Mouse (Mus musculus) myocyte (in vitro differentiated cells): Measurements from ENCODE around the gene Pla2g4e.

Experiments used
- E2F4 ChIP-seq: IDR thresholded peaks from one replicate; pipeline ENCODE4 v1.6.1; 2011; ENCODE audit warnings: mild to moderate bottlenecking, control low read depth, moderate library complexity; ENCODE audit not compliant: insufficient read depth
- MAX ChIP-seq: IDR thresholded peaks from one replicate; pipeline ENCODE4 v1.6.1; 2011; ENCODE audit warnings: low read depth, mild to moderate bottlenecking, control low read depth
- MYOD1 ChIP-seq, 3 experiments: IDR thresholded peaks; one replicate each; pipeline ENCODE4 v1.6.1; 2011; ENCODE audit warnings: control low read depth in 2 of 3, low read depth in 2 of 3, mild to moderate bottlenecking in 2 of 3, moderate library complexity in 1 of 3; ENCODE audit not compliant: insufficient read length in 2 of 3, control insufficient read depth in 1 of 3
- POLR2A ChIP-seq: IDR thresholded peaks from one replicate; pipeline ENCODE4 v1.6.1; 2011; ENCODE audit warnings: low read depth, mild to moderate bottlenecking, control low read depth, moderate library complexity; ENCODE audit not compliant: insufficient read length
- POLR2AphosphoS2 ChIP-seq: IDR thresholded peaks from one replicate; pipeline ENCODE4 v1.6.1; 2011; ENCODE audit warnings: low read depth, control low read depth; ENCODE audit not compliant: insufficient read length
- TCF12 ChIP-seq: IDR thresholded peaks from one replicate; pipeline ENCODE4 v1.6.1; 2011; ENCODE audit warnings: mild to moderate bottlenecking, control low read depth; ENCODE audit not compliant: poor library complexity, insufficient read depth, severe bottlenecking

DNA sequence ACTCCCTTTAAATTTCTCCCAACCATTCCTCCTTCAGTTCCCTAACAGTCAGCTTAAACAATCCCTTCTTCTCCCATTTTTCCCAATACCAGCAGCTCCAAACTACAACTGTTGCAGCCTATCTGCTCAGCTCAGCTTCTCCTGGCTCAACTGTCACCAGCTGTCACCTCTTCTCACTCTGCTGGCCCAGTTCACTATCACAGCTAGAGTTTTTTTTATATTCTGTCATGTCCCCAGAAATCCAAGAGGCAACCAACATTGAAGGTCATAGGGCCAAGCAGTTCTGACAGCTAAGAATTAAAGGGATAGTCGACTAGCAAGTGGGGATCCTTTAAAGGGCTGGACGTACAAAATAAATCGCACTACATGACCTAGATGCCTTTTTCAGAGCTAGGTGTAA, 41.4 kb downstream of the Pla2g4e start:
- no peak for TF ChIP-seq POLR2A
- no peak for TF ChIP-seq TCF12
- no peak for TF ChIP-seq POLR2AphosphoS2
- peak; percentile 20 to 66 (median 62) for TF ChIP-seq MYOD1 (IDR thresholded peaks at IDR 0.05; ENCODE audit: control insufficient read depth in 1 of 3, insufficient read length in 2 of 3, low read depth in 2 of 3)
- TF ChIP-seq MAX, result no peak
- no peak for TF ChIP-seq E2F4
